Mouse (Mus musculus): Measurements from ENCODE around the gene Anks6. TPM values are rescaled to one million over a fixed set of nuclear protein-coding genes. Genes with fewer than 3 reads are reported as not detected.
A peak's percentile ranks its signal among the peaks of the same experiment; 100 is the strongest.

The Anks6 gene
- polyA plus RNA-seq, 1 experiment from 2014 or later = 4.0 TPM

GRCm38 (mm10) chr4:47043866-47044265, 13.4 kb downstream of the Anks6 start:
- peaks cover 18% of the 10 kb centered on the region for H3K36me3 ChIP-seq
- no peak overlapping the region for H3K4me3 ChIP-seq (replicated peaks)
- no peaks in the 10 kb centered on the region for H3K4me1 ChIP-seq
- no peak overlapping the region for H3K27ac ChIP-seq (replicated peaks)
- H3K9ac ChIP-seq = no peak overlapping the region
- no peaks in the 10 kb centered on the region for H3K27me3 ChIP-seq
- 83% methylated on average over 9 of the region's 9 CpGs for WGBS
- no peaks in the 10 kb centered on the region for H3K9me3 ChIP-seq (replicated peaks)
- no peak for ATAC-seq (ENCODE audit: insufficient number of reproducible peaks, low FRiP score, low TSS enrichment, low read depth)
- H3K4me2 ChIP-seq (replicated peaks) = no peak overlapping the region

DNA sequence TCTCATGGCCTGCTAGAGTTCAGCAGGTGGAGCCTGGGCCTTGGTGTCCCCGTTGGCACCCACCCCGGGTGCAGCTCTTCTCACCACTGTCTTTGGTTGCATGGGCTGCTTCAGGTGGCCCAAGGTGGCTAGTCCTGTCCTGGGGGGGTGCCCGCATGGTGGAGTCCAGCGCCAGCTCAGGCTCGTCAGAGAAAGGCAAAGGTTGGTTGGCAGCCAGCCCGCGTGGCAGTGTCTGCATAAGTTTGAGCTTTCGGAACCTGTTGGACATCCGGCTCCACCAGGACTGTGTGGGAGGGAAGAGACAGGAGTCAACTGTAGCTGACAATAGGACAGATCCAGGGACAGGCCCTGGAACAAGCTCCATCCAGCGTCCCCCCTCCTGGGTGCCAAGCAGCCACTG, 17.6 kb downstream of the Anks6 start:
- H3K4me1 ChIP-seq = no peaks in the 10 kb centered on the region
- H3K27ac ChIP-seq (replicated peaks) = no peak overlapping the region
- ATAC-seq (ENCODE audit: insufficient number of reproducible peaks, low FRiP score, low TSS enrichment, low read depth) = no peak
- no peak overlapping the region for H3K4me2 ChIP-seq (replicated peaks)
- H3K27me3 ChIP-seq = no peaks in the 10 kb centered on the region
- peaks cover 32% of the 10 kb centered on the region for H3K36me3 ChIP-seq
- no peaks in the 10 kb centered on the region for H3K9me3 ChIP-seq (replicated peaks)
- WGBS = 92% methylated on average over 10 of the region's 10 CpGs
- no peak overlapping the region for H3K4me3 ChIP-seq (replicated peaks)
- H3K9ac ChIP-seq = no peak overlapping the region

- no peaks in the 10 kb centered on the region for H3K4me1 ChIP-seq
- WGBS = 12% methylated on average over 5 of the region's 5 CpGs
- no peaks in the 10 kb centered on the region for H3K27me3 ChIP-seq
- ATAC-seq (ENCODE audit: insufficient number of reproducible peaks, low FRiP score, low TSS enrichment, low read depth) = no peak
- no peaks in the 10 kb centered on the region for H3K9me3 ChIP-seq (replicated peaks)
- H3K36me3 ChIP-seq = peaks cover 36% of the 10 kb centered on the region
- H3K4me2 ChIP-seq (replicated peaks) = no peak overlapping the region
- H3K4me3 ChIP-seq (replicated peaks) = no peak overlapping the region
- H3K9ac ChIP-seq = no peak overlapping the region
- H3K27ac ChIP-seq (replicated peaks) = no peak overlapping the region
Observed at GRCm38 (mm10) chr4:47037321-47037657, 19.9 kb downstream of the Anks6 start.

DNA sequence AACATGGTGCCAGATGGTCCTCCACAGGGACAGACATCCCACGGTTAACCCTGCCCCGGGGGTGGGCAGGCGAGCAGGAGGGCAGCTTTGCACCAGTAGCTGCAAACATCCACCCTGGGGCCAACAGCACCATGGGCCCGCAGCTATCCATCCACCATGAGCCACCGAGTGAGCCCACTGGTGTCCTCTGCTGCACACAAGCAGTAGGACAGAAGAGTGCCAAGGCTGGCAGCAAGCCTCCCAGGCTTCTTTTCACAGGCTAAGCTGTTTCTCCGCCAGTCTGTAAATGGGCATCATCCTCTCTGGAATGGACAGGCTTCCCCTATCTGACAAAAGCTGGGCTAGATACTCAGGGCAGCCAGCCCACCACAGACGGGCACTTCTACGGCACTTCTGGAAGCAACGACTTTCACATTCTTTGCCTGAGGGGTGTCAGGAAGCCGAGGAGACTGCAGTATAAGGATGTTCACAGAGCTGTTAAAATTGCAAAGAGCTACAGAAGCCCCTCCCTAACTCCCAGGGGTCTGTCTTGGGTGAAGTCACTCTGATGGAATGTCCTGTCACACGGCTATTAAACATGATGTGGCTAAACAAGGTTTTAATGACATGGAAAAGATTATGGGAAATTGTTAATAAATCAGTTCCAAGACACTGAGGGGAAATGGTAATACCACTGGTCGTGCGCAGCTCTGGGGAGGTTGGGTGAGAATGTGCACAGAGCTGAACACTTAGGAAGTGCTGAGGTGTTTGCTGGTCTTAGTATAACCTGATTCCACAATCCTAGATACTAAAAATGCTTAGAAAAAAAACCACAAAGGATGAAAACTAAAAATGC, 20.5 kb downstream of the Anks6 start:
- WGBS = 46% methylated on average over 13 of the region's 13 CpGs
- Histone ChIP-seq H3K27me3 (no peaks in the 10 kb centered on the region), H3K27ac (replicated peaks) (no peak overlapping the region), H3K4me1 (no peaks in the 10 kb centered on the region), H3K4me3 (replicated peaks) (no peak overlapping the region), H3K36me3 (peaks cover 36% of the 10 kb centered on the region), H3K9me3 (replicated peaks) (no peaks in the 10 kb centered on the region), H3K4me2 (replicated peaks) (no peak overlapping the region), H3K9ac (no peak overlapping the region)
- no peak for ATAC-seq (ENCODE audit: insufficient number of reproducible peaks, low FRiP score, low TSS enrichment, low read depth)

DNA sequence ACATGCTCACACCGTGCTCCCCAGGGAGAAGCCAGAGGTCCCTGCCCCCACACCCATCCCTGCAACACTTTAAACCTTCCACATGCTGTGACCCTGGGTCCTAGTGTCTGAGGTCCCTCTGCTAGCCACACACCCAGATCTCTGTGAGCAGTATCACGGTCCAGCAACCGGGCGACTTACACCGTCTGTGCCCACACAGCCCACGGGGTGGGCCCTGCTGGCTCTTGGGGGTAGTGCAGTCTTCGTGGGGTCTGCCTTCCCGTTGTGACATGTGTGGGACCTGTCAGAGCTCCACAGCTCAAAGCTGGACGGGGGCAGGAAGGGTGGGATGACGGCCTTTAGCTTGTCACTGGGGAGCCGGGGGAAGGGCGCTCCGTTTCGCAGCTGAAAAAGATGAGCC, 21.7 kb downstream of the Anks6 start:
- H3K27me3 ChIP-seq = no peaks in the 10 kb centered on the region
- H3K36me3 ChIP-seq = peaks cover 28% of the 10 kb centered on the region
- no peak overlapping the region for H3K27ac ChIP-seq (replicated peaks)
- no peak overlapping the region for H3K4me2 ChIP-seq (replicated peaks)
- H3K4me1 ChIP-seq = no peaks in the 10 kb centered on the region
- H3K9me3 ChIP-seq (replicated peaks) = no peaks in the 10 kb centered on the region
- ATAC-seq (ENCODE audit: insufficient number of reproducible peaks, low FRiP score, low TSS enrichment, low read depth) = no peak
- H3K9ac ChIP-seq = no peak overlapping the region
- H3K4me3 ChIP-seq (replicated peaks) = no peak overlapping the region
- WGBS = 72% methylated on average over 14 of the region's 14 CpGs

GRCm38 (mm10) chr4:47032171-47032570, 25.1 kb downstream of the Anks6 start:
- Histone ChIP-seq H3K4me1 (peaks cover 10% of the 10 kb centered on the region), H3K27ac (replicated peaks) (no peak overlapping the region), H3K27me3 (no peaks in the 10 kb centered on the region), H3K4me2 (replicated peaks) (no peak overlapping the region), H3K36me3 (peaks cover 11% of the 10 kb centered on the region; the same call in 1 of the 2 replicates), H3K4me3 (replicated peaks) (no peak overlapping the region), H3K9me3 (replicated peaks) (no peaks in the 10 kb centered on the region), H3K9ac (no peak overlapping the region)
- WGBS = 84% methylated on average over 8 of the region's 8 CpGs
- no peak for ATAC-seq (ENCODE audit: insufficient number of reproducible peaks, low FRiP score, low TSS enrichment, low read depth)

DNA sequence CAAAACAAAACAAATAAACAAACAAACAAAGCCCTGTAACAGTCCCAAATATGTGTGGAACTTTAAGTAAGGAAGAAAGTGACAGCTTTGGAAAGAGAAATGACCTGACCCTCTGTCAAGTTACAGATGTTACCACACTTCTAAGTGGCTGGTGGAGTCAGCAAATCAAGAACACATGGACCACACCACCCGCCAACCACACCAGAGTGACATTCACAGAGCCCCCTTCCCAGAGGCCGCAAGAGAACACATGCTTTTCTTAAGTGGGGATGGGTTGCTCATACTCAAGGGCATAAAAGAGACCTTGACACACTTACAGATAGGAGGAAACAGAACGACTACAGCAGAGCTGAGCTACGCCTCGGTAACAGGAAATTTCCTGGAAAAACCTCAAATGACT, 28.4 kb downstream of the Anks6 start:
- no peak for ATAC-seq (ENCODE audit: insufficient number of reproducible peaks, low FRiP score, low TSS enrichment, low read depth)
- peaks cover 15% of the 10 kb centered on the region; the same call in 1 of the 2 replicates for H3K36me3 ChIP-seq
- no peak overlapping the region for H3K4me3 ChIP-seq (replicated peaks)
- no peaks in the 10 kb centered on the region for H3K27me3 ChIP-seq
- H3K27ac ChIP-seq (replicated peaks) = 0 out of 2 replicates have a peak overlapping the region, but pooled peaks have one; percentile 39
- no peak overlapping the region for H3K9ac ChIP-seq
- WGBS = 35% methylated on average over 5 of the region's 5 CpGs
- no peaks in the 10 kb centered on the region for H3K9me3 ChIP-seq (replicated peaks)
- no peak overlapping the region for H3K4me2 ChIP-seq (replicated peaks)
- H3K4me1 ChIP-seq = peaks cover 10% of the 10 kb centered on the region

- Histone ChIP-seq H3K4me3 (replicated peaks) (no peak overlapping the region), H3K9ac (no peak overlapping the region), H3K27ac (replicated peaks) (no peak overlapping the region), H3K36me3 (peaks cover 25% of the 10 kb centered on the region; the same call in 1 of the 2 replicates), H3K4me1 (peaks cover 5% of the 10 kb centered on the region; the same call in 1 of the 2 replicates), H3K9me3 (replicated peaks) (no peaks in the 10 kb centered on the region), H3K4me2 (replicated peaks) (no peak overlapping the region), H3K27me3 (no peaks in the 10 kb centered on the region)
- 74% methylated on average over 6 of the region's 6 CpGs for WGBS
- no peak for ATAC-seq (ENCODE audit: insufficient number of reproducible peaks, low FRiP score, low TSS enrichment, low read depth)
Observed at GRCm38 (mm10) chr4:47023949-47024348, 33.3 kb downstream of the Anks6 start.

DNA sequence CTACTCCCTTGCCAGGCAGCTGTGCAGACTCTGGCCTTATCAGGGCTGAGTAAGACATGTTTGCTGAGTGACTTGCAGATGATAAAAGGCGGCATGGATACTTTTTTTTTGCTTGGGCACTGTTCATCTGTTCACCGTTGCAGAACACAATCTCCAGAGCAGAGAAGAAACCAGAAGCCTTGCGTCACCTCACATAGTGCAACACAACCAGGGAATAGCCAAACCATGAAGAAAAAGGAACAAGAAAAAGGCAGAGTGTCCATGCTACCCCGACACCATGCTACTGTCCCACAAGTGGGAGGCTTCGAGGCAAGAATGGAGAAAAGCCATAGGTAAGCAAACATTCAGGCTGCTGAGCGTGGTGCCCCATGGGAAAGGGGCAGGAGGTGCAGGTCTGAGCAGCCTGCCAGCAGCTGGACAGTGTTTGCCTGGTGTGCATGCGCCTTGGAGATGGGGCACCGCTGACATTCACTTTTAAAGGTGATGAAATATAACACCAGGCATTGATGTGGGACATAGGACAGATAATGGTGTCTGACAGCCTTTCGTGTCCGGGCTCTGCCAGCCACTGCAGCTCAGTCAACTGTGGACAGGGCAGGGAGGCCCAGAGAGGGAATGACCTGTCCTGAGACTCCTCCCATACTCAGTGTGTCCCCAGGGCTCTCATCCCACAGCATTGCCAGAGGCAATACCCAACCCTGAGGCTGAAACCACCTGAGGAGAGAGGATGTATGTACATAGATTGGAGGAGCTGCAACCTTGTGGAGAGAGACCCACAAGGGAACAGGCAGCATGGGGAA, 34.2 kb downstream of the Anks6 start:
- Histone ChIP-seq H3K27me3 (no peaks in the 10 kb centered on the region), H3K36me3 (peaks cover 29% of the 10 kb centered on the region; the same call in 1 of the 2 replicates), H3K9me3 (replicated peaks) (no peaks in the 10 kb centered on the region), H3K9ac (no peak overlapping the region), H3K4me3 (replicated peaks) (no peak overlapping the region), H3K27ac (replicated peaks) (no peak overlapping the region), H3K4me2 (replicated peaks) (no peak overlapping the region), H3K4me1 (no peaks in the 10 kb centered on the region)
- no peak for ATAC-seq (ENCODE audit: insufficient number of reproducible peaks, low FRiP score, low TSS enrichment, low read depth)
- 78% methylated on average over 10 of the region's 10 CpGs for WGBS

DNA sequence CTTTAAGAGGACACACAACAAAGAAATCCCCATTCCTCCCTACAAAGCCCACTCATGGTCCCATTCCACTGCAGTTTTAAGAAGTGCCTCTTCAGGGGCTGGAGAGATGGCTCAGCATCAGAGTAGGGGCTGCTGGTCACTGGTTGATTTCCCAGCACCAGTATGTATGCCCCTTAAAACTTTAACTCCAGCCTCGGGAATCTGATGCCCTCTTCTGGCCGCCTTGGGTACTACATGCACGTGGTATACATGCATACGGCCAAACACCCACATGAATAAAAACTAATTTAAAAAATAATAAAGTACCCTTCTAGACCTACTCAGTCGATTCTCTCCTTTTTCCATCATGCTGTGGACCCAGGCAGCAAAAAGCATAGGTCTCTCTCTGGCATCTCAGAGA, 36.7 kb downstream of the Anks6 start:
- no peak for ATAC-seq (ENCODE audit: insufficient number of reproducible peaks, low FRiP score, low TSS enrichment, low read depth)
- Histone ChIP-seq H3K27ac (replicated peaks) (no peak overlapping the region), H3K9ac (no peak overlapping the region), H3K27me3 (no peaks in the 10 kb centered on the region), H3K36me3 (peaks cover 34% of the 10 kb centered on the region), H3K4me1 (no peaks in the 10 kb centered on the region), H3K4me3 (replicated peaks) (no peak overlapping the region), H3K4me2 (replicated peaks) (no peak overlapping the region), H3K9me3 (replicated peaks) (no peaks in the 10 kb centered on the region)
- 15% methylated on average over 5 of the region's 5 CpGs for WGBS

- WGBS = 35% methylated on average over 3 of the region's 3 CpGs
- no peak for ATAC-seq (ENCODE audit: insufficient number of reproducible peaks, low FRiP score, low TSS enrichment, low read depth)
Observed at GRCm38 (mm10) chr4:47015156-47015555, 42.1 kb downstream of the Anks6 start.

More at GRCm38 (mm10) chr4:47015156-47015555, 42.1 kb downstream of the Anks6 start:
- no peak overlapping the region for H3K4me3 ChIP-seq (replicated peaks)
- H3K36me3 ChIP-seq = peaks cover 20% of the 10 kb centered on the region
- H3K4me1 ChIP-seq = peaks cover 15% of the 10 kb centered on the region; the same call in 1 of the 2 replicates
- no peak overlapping the region for H3K4me2 ChIP-seq (replicated peaks)
- H3K27ac ChIP-seq (replicated peaks) = no peak overlapping the region
- H3K9me3 ChIP-seq (replicated peaks) = no peaks in the 10 kb centered on the region
- no peak overlapping the region for H3K9ac ChIP-seq
- 0 out of 2 replicates have a peak, but pooled peaks cover under 1% of the 10 kb centered on the region for H3K27me3 ChIP-seq

All from embryonic facial prominence, embryonic 15.5 days (tissue).